Mouse (Mus musculus) adrenal gland, adult 2 months (tissue): ENCODE results near the gene Nt5dc2. TPM values are rescaled to one million over a fixed set of nuclear protein-coding genes. Genes with fewer than 3 reads are reported as not detected.

Source experiments
- DNase-seq: peaks from one replicate; pipeline ENCODE4 v3.0.0; 2021
- polyA plus RNA-seq: library from polyadenylated mRNA; depleted of rRNA; stranded (reverse); fragments of >200 nt; gene quantifications from 2 replicates; pipeline ENCODE4 v1.2.3, GENCODE M21; 2012
- total RNA-seq, 2 experiments: library from RNA; stranded (reverse); gene quantifications; 2 replicates each; pipeline ENCODE4 v1.2.3; 2021

Nt5dc2 gene
- total and polyA plus RNA-seq, 3 experiments, result 22.5 to 124 (median 33.3) TPM

DNA sequence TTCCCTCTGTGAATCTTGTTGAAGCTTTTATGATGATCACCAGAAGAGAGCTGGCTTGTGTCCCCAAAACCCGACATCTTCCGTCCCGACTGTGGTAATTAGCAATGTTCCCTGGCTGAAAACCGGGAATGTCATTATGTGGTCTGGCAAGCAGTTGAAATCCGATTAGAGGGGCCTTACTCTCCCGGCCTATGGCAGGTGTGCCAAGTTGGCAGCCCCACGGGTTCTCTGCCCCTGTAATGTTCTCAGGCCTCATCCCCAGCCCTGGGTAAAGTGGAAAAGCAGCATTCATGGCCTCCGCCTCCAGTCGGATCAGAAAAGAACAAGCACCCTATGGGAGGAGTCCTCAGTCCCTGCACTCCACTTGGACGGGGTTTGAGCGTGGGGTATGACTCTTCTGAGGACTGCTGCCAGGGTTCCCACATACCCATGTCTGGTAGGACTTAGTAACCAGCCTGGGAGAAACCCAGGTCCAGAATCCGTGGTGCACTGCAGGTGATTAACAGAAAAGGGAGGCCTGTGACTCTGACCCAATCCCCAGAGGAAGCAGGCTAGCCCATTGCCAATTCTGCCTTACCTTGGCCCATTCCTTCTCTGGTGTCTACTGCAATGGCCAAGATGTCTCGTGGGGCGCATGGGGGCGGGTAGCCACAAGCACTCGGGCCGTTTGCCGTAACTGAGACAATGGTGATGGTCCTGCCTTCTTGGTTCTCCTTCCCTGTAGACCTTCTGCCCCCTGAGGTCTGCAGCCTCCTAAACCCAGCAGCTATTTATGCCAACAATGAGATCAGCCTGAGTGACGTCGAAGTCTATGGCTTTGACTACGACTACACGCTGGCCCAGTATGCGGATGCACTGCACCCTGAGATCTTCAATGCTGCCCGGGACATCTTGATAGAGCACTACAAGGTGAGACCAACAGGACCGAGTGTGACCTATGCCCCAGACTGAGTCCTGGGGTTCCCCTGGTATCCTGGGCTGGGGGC, 3.5 kb downstream of the Nt5dc2 start:
- DNase-seq, result no peak

DNA sequence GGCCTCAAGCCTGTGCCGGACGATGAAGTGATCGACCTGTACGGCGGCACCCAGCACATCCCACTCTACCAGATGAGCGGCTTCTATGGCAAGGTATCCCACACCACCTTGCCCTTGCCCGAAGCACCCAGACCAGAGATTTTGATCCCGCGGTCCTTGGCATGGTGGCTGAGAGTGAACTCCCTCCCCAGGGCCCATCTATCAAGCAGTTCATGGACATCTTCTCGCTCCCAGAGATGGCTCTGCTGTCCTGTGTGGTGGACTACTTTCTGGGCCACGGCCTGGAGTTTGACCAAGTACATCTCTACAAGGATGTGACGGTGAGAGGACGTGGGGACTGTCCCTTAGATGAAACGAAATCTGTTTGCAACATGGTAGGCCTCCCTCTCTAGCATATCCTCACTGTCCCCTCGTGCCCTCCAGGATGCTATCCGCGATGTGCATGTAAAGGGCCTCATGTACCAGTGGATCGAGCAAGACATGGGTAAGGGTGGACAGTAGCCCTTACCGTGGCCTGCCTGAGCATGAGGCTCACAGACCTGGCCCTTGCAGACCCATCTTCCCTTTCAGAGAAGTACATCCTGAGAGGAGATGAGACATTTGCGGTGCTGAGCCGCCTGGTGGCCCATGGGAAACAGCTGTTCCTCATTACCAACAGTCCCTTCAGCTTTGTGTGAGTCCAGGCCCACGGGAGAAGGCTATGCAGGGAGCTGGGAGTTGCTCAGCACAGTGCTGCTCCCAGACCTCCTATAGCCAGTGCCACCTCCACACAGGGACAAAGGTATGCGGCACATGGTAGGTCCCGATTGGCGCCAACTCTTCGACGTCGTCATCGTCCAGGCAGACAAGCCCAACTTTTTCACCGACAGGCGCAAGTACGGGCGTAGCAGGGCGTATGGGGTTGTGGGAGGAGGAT, 4.9 kb downstream of the Nt5dc2 start:
- DNase-seq, result no peak

GRCm38 (mm10) chr14:31136411-31137280, 5.8 kb downstream of the Nt5dc2 start:
- DNase-seq, result no peak

DNA sequence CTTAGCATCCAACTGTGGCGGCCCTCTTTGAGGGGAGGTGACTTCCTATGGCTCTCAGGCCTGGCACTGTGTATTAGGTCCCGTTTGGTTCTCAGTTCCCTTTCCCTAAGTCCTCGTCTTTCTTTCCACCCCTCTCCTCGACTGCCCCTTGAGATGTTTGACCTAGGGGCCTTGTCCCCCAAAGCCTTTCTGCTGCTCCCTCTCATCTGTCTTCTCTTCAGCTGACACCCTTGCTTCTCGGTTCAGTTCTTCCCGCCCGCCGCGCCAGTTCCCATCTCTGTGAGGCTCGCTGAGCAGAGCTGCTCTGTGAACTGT, 6.4 kb downstream of the Nt5dc2 start:
- no peak for DNase-seq

DNA sequence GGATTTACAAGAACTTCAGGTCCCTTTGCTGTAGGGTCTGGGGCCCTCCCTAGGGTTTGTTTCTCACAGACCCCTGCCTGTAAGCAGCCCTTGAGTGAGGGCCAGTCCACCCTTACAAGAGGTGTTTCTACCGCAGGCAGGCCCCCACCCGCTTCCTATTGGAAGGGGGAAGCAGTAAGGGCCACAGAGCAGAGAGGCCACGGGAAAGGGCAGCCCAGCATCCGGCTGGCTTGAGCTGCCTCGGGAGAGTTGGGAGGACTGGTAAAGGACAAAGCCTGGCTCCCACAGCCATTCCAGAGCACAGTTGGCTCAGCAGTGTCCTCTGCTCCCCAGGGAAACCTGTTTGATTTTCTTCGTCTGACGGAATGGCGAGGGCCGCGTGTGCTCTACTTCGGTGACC, 6.9 kb downstream of the Nt5dc2 start:
- peak; percentile 53 for DNase-seq

- DNase-seq, result no peak
These were observed 7.5 kb downstream of the Nt5dc2 start for GRCm38 (mm10) chr14:31138219-31138896.

DNA sequence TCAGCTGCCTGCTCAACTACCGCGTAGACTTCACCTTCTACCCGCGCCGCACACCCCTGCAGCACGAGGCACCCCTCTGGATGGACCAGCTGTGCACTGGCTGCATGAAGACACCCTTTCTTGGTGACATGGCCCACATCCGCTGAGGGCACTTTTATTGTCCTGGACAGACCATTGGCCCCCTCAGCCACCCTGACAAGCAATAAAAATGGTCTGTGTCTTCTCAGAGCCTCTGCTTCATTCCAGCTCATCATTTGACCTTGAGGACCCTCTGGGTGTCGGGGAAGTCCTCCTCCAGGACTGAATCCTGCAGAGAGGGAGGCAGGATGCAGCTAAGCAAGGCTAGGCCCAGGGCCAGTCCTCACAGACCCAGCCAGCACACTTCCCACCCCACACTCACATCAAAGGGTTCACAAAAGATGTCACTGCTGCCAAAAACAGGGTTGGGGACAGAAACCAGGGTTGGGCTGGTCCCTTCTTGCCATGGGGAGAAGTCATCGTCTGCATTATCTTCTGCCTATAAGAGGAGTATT, 8.1 kb downstream of the Nt5dc2 start:
- no peak for DNase-seq

GRCm38 (mm10) chr14:31139666-31140065, 8.8 kb downstream of the Nt5dc2 start:
- no peak for DNase-seq

DNA sequence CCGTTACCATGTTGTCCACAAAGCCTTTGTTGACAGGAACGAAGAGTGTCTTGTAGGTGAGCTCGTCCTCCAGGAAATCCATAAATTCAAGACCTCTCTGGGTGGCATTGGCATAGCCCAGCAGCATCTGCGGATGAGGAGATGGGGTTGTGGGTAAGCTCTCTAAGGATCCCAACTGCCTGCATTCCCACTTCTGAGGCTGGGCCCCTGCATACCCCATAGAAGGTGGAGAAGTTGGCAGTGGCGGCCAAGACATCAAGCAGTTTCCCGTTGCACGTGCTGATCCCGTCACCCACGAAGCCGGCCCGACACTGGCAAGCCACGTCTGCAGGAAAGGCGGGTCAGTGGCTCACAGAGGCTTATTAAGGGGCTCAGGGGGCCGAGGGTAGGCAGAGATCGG, 9.3 kb downstream of the Nt5dc2 start:
- no peak for DNase-seq

DNA sequence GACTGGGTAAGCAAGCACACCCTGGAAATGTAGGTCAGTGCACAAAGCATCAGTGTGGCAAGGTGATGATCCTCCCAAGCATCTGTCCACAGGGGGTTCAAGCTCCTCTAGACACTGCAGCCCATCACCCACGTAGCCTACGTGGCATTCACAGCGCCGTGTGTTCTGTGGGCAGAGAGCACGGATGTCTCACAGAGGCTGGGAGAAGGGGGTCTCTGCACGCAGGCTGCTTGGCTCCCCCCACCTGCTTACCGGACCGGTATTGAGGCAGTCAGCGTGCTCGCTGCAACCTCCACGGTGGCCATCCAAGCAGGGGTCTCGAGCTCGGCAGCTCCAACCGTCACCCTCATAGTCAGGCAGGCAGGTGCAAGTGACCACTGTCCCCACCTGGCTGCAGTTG, 10.2 kb downstream of the Nt5dc2 start:
- no peak for DNase-seq

GRCm38 (mm10) chr14:31145694-31146093, 14.8 kb downstream of the Nt5dc2 start:
- DNase-seq, result no peak

GRCm38 (mm10) chr14:31160196-31161150, 29.6 kb downstream of the Nt5dc2 start:
- no peak for DNase-seq

- no peak for DNase-seq
These were observed 30.3 kb downstream of the Nt5dc2 start for GRCm38 (mm10) chr14:31161191-31161590.

DNA sequence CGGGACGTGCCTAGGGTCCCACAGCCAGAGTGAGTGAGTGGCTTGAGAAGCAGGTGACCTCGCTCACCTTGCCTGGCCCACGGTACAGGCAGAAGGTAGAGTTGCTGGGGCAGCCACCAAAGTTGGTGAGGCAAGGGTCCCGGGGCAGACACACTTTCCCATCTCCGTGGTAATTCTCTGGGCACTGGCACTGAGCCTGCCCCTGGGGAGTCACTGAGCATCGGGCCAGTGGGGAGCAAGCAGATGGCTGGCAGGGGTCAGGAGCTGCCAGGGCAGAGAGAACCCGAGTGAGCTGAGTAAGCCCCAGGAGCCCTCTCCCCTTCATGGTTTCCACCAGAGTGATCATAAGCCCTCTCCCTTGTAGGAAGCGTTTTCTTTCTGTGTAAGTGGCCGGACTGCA, 30.8 kb downstream of the Nt5dc2 start:
- DNase-seq, result no peak

DNA sequence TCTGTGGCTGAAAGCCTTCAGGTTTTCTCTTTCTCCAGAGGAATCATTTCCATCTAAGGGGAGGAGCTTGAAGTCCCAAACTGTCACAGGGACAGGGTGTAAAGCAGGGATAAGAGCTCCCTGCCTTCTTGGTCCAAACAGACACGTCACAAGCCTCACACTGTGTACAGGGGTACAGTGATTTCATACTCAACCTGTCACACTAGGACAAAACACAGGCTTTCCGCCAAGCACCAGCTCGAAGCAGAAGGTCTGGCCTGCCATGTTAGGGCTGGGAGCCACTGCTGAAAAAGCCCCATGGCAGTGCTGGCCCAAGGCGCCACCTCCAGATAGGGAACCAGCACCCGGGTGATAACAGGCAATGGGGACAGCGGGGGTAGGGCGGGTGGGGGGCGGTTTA, 33.2 kb downstream of the Nt5dc2 start:
- DNase-seq, result no peak

DNA sequence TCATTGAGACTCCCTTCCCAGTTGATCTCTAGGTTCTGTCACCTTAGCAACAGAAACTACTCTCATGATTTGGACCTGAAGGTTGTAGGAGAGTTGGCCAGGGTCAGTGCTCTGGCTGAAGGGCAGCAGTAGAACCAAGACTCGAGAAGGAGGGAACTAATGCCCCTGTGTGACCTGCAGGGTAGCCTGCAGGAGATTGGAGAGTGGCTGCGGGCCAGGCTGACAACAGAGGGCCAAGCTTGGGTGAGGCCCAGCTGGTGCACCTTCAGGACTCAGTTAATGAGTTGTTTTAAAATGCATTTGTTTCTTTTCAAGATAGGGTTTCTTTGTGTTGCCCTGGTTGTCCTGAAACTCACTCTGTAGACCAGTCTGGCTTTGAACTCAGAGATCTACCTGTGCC, 34.2 kb downstream of the Nt5dc2 start:
- no peak for DNase-seq

DNA sequence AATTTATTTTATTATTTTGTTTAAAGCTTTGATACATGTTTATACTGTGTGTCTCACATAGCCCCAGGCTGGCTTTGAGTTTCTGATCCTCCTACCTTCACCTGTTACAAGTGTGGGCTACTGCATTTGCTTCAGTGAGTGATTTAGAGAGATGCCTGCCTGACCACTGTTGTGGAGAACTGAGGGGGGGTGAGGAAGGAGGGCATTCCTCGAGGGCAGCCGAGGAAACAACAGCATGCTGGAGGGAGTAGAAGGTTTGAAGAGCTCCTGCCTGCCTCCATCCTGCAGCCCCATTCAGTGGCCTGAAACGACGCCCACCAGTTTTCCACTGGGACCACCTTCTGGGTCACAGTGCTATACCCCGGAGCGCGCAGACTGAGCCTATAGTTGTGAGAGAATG, 34.6 kb downstream of the Nt5dc2 start:
- DNase-seq, result no peak

DNA sequence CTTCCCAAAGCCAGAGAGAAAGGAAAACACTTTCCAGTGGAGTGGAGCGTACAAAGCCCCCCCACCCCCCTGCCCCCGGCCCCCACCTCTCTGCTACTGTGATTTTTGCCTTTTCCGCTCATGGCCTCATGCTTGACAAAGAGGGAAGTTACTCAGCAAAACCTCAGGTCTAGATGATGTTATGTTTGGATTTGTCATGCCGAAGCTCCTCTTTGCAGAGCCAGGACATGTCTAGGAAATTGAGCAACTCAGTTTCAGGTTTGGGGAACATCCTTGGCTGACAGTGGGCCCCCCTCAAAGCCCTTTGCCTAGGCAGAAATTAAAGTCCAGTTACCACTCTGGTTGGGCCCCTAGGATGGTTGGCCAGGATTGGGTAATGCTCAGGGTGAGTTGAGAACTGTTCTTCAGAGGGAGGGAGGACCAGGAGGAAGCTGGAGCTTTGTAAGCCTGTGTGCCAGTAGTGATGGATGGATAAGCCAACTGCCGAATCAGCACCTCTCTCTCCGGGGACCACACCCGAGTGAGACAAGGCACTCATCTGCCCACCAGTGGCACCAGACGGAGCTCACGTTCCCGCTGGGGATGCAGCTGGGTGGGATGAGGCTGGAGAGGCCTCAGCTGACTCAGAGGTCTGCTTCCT, 35.3 kb downstream of the Nt5dc2 start:
- peak; percentile 41 for DNase-seq

- no peak for DNase-seq
These were observed 36.0 kb downstream of the Nt5dc2 start for GRCm38 (mm10) chr14:31166827-31167226.
